Mouse (Mus musculus): ENCODE measurements around the gene Gpr4. TPM values are rescaled to one million over a fixed set of nuclear protein-coding genes. Genes with fewer than 3 reads are reported as not detected.

Gene Gpr4
- polyA plus RNA-seq (2012; rRNA removed) = 4.7 and 5.3 TPM in 2 replicates

GRCm38 (mm10) chr7:19211996-19212755 lies at the start of gene Gpr4:
TSS of gene Gpr4 (plus strand) at chr7:19212538.
- DNase-seq (ENCODE audit: low read depth) = peak; percentile 40
- TF ChIP-seq CTCF (IDR thresholded peaks at IDR 0.05; ENCODE audit: borderline replicate concordance, extremely low read depth, insufficient read depth, insufficient read length) = no peak
- TF ChIP-seq POLR2A (IDR thresholded peaks at IDR 0.05; ENCODE audit: borderline replicate concordance, extremely low read depth, insufficient read depth, insufficient read length, poor library complexity, severe bottlenecking) = 0 out of 2 replicates have a peak, but pooled peaks have one; percentile 7

GRCm38 (mm10) chr7:19162928-19163327 lies 49.4 kb upstream of the Gpr4 start:
- no peak for DNase-seq (ENCODE audit: low read depth)

GRCm38 (mm10) chr7:19163752-19164151 lies 48.6 kb upstream of the Gpr4 start:
- TF ChIP-seq POLR2A (IDR thresholded peaks at IDR 0.05; ENCODE audit: borderline replicate concordance, extremely low read depth, insufficient read depth, insufficient read length, poor library complexity, severe bottlenecking) = no peak
- no peak for TF ChIP-seq CTCF (IDR thresholded peaks at IDR 0.05; ENCODE audit: borderline replicate concordance, extremely low read depth, insufficient read depth, insufficient read length)
- no peak for DNase-seq (ENCODE audit: low read depth)

More at GRCm38 (mm10) chr7:19162928-19163327, 49.4 kb upstream of the Gpr4 start:
- TF ChIP-seq CTCF (IDR thresholded peaks at IDR 0.05; ENCODE audit: borderline replicate concordance, extremely low read depth, insufficient read depth, insufficient read length) = no peak

GRCm38 (mm10) chr7:19164189-19164588 lies 48.1 kb upstream of the Gpr4 start:
- TF ChIP-seq POLR2A (IDR thresholded peaks at IDR 0.05; ENCODE audit: borderline replicate concordance, extremely low read depth, insufficient read depth, insufficient read length, poor library complexity, severe bottlenecking) (no peak), CTCF (IDR thresholded peaks at IDR 0.05; ENCODE audit: borderline replicate concordance, extremely low read depth, insufficient read depth, insufficient read length) (no peak)

GRCm38 (mm10) chr7:19164978-19165377 lies 47.4 kb upstream of the Gpr4 start:
- DNase-seq (ENCODE audit: low read depth) = no peak
- TF ChIP-seq CTCF (IDR thresholded peaks at IDR 0.05; ENCODE audit: borderline replicate concordance, extremely low read depth, insufficient read depth, insufficient read length) (no peak), POLR2A (IDR thresholded peaks at IDR 0.05; ENCODE audit: borderline replicate concordance, extremely low read depth, insufficient read depth, insufficient read length, poor library complexity, severe bottlenecking) (no peak)

More at GRCm38 (mm10) chr7:19164189-19164588, 48.1 kb upstream of the Gpr4 start:
- DNase-seq (ENCODE audit: low read depth) = peak; percentile 51

- peak; percentile 74 for DNase-seq (ENCODE audit: low read depth)
- no peak for TF ChIP-seq CTCF (IDR thresholded peaks at IDR 0.05; ENCODE audit: borderline replicate concordance, extremely low read depth, insufficient read depth, insufficient read length)
Observed at GRCm38 (mm10) chr7:19165656-19166423, 46.5 kb upstream of the Gpr4 start, which contains the start of gene Gipr. TSS of gene Gipr (minus strand) at chr7:19166127.

GRCm38 (mm10) chr7:19166990-19167389 lies 45.3 kb upstream of the Gpr4 start:
- no peak for DNase-seq (ENCODE audit: low read depth)
- TF ChIP-seq CTCF (IDR thresholded peaks at IDR 0.05; ENCODE audit: borderline replicate concordance, extremely low read depth, insufficient read depth, insufficient read length) (peak; percentile 16; the same call in 1 of the 2 replicates), POLR2A (IDR thresholded peaks at IDR 0.05; ENCODE audit: borderline replicate concordance, extremely low read depth, insufficient read depth, insufficient read length, poor library complexity, severe bottlenecking) (no peak)

- TF ChIP-seq CTCF (IDR thresholded peaks at IDR 0.05; ENCODE audit: borderline replicate concordance, extremely low read depth, insufficient read depth, insufficient read length) = no peak
- TF ChIP-seq POLR2A (IDR thresholded peaks at IDR 0.05; ENCODE audit: borderline replicate concordance, extremely low read depth, insufficient read depth, insufficient read length, poor library complexity, severe bottlenecking) = no peak
- DNase-seq (ENCODE audit: low read depth) = no peak
Observed at GRCm38 (mm10) chr7:19169506-19169905, 42.8 kb upstream of the Gpr4 start.

GRCm38 (mm10) chr7:19170142-19170541 lies 42.2 kb upstream of the Gpr4 start:
- DNase-seq (ENCODE audit: low read depth) = peak; percentile 86
- TF ChIP-seq CTCF (IDR thresholded peaks at IDR 0.05; ENCODE audit: borderline replicate concordance, extremely low read depth, insufficient read depth, insufficient read length) = no peak
- no peak for TF ChIP-seq POLR2A (IDR thresholded peaks at IDR 0.05; ENCODE audit: borderline replicate concordance, extremely low read depth, insufficient read depth, insufficient read length, poor library complexity, severe bottlenecking)

- TF ChIP-seq CTCF (IDR thresholded peaks at IDR 0.05; ENCODE audit: borderline replicate concordance, extremely low read depth, insufficient read depth, insufficient read length) (no peak), POLR2A (IDR thresholded peaks at IDR 0.05; ENCODE audit: borderline replicate concordance, extremely low read depth, insufficient read depth, insufficient read length, poor library complexity, severe bottlenecking) (no peak)
- no peak for DNase-seq (ENCODE audit: low read depth)
Observed at GRCm38 (mm10) chr7:19171831-19172230, 40.5 kb upstream of the Gpr4 start.

- TF ChIP-seq CTCF (IDR thresholded peaks at IDR 0.05; ENCODE audit: borderline replicate concordance, extremely low read depth, insufficient read depth, insufficient read length) (peak; percentile 90), POLR2A (IDR thresholded peaks at IDR 0.05; ENCODE audit: borderline replicate concordance, extremely low read depth, insufficient read depth, insufficient read length, poor library complexity, severe bottlenecking) (no peak)
- peak; percentile 93 for DNase-seq (ENCODE audit: low read depth)
Observed at GRCm38 (mm10) chr7:19172874-19173273, 39.5 kb upstream of the Gpr4 start.
